Mouse (Mus musculus) NIH3T3 (cell line): ENCODE data around the gene Tmsb4x.

Experiments used
- DNase-seq: peaks from one replicate; pipeline ENCODE4 v3.0.0-alpha.2; 2012; ENCODE audit warnings: low read depth

The Tmsb4x gene

DNA sequence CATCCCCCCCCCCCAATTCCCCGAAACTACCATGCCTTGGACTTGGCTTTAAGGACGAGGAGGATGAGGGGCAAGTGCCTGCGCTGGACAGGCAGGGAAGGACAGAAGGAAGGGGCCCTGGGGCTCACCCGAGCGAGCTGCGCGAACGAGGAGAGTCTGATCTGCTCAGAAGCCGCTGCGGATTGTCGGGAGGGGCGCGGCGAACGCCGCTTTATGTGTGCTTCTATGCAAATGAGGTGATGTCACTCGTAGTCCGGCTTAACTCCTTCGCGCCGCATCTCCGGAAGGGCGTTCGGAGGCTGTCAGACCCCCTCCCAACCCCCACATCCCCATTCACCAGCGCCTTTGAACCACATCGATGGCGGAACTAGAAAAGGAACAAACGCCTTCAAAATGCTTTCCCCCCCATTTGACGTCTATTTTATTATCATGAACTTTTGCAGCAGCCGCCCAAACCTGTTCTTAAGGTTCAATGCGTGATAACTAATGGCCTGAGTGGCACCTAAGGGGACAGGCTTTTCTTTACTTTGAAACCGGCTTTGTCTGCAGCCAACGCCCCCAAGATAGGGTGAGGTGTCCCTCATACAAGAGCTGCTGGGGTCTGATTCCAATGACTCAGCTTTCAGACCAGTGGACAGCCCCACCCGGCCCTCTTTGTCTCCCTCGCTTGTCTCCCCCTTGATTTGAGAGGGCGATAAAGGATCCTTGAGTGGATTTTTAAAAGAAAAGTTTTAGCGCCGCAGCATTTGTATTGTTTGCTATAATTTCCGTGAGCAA is at the start of gene Tmsb4x:
Tmsb4x (minus strand) TSS at position 338 of the 777 bp plus-strand sequence.
- DNase-seq: peak; percentile 88

DNA sequence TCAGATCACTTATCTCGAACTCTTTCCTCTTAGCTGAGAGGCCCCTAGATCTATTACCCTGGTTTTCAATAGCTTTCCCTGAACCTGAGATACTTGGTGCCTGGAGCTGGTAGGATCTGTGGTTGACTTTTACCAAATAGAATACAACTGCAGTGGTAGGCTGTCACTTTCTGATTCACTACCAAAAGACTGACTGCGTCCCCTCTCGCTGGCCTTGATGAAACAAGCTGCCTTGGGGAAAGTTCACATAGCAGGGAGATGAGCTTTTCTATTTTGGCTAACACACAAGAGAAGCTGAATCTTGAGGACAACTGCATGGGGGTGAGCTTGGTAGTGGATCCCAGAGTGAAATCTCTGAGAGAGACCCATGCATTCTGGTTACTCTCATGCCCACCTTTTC is 32.6 kb upstream of the Tmsb4x start:
- no peak for DNase-seq

DNA sequence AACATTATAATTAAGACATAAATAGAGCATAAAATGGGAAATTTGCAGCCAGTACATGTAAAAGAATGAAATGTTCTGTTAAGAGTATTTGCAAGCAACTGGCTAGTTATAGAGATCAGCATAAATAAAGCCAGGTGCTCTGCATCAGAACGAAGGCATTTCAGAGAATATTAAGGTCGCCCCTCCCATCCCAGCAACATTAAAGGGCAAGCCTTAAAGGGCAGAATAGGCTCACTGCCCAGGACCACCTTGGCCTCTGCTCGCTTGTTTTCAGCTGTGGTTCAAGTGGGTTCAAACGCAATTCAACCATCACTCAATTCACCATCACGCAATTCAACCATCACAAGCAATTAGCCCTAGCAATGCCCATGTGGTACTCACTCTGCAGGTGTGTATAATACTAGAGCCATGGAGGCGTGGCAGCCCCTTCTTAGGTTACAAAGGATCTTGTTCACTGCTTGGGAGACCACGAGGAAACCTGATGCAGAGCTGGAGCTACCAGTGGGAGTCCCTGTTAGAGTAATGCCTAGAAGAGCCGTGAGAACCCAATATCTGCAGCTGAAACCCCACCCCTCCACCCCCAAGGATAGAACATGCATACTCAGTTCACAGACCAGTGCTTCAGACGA is 30.3 kb upstream of the Tmsb4x start:
- DNase-seq: no peak

DNA sequence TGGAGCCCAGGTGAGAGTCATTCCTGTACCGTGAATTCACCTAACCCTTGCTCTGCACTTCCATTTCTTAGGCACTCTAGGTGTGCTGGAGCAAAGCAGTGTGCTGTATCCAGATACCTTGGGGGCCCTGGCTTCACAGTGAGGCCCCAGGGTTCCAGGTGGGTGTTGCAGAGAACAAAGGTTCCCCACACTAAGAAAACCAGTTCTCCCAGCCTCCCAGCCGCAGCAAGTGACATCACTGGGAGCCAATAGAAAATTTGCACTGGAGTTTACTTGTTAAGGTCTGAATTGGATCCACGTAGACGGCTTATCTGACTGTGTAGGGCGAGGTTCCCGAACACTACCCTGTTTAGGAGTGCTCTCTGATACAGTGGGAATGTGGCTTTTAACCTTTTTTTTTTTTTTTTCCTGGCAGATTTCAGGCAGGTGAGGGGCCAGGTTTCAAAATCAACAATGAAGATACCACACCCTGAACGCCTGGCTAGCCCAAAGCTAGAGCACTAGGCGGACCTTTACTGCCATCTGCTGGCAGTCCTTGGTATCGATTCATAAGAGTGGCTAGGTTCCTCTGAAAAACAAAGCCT is 24.1 kb upstream of the Tmsb4x start:
- peak; percentile 80 for DNase-seq

DNA sequence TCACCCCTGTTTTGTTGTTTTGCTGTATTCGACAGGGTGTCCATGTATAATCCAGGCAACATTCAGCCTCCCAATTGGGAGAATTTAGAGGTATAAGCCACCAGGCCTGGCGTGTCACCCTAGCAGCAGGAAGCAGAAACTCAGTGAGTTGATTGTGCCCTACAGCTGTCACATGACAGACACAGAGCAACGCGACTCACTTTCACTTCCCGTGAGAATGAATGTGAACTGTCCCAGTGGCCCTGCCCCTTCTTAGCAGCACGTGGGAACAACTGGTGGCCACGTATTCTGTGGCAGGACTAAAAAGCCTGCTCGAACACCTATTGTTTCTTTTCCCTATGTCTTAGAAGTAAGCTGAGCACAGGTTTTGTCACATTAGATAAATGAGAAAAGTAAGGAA is 22.0 kb upstream of the Tmsb4x start:
- DNase-seq: no peak

DNA sequence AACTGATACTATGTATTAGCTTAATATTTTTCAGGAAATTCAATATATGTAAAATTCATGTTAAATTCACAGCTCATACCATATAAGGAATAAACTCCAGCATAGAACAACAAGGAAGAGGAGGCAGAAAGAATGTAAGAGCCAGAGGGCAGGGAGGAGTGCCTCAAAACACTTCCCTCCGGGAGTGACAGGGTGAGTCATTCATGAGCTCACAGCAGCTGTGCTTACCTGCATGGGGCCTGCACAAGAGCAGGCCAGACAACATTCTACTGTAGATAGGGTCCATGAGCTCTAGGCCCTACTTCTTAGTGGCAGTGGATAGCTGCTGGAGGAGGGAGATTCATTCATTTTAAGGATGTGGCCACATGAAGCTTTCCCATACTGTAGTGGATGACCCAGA is 20.7 kb upstream of the Tmsb4x start:
- DNase-seq: peak; percentile 16

DNA sequence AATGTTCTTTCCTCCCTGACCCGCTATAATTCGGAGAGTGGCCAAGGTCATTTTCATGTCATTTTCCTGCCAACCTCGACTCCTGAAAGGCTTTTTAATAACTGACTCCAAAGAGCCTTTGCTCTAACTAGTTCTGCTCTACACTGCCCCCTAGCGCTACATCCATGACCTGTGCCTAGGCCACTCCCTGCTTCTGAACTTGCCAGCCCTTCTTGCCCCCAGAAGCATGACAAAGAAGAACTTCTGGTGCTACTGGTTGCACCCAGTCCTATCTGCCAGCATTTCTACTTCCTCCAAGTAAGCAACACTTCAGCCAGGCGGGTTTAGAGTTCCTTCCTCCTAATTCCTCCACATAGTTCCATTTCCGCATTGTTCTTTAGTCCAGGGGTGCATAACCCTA is 20.1 kb upstream of the Tmsb4x start:
- peak; percentile 43 for DNase-seq

DNA sequence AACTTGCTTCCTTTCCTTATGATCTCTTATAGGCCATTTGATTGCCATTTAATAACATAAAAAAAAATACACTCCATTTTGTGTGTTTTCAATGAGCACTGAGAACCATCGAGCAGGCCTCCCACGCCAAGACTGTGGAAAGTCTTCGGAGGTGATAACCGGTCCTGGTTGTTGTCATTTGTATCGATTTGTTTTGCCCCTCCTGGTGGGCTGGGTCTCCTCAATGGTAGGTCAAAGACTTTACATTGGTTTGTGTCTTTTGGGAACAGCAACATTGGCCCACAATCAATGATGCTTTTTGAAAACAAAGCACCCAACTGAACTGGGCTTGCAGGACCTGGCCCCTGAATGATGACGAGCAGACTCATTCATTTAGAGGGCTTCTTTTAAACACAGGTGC is 18.6 kb upstream of the Tmsb4x start:
- no peak for DNase-seq

DNA sequence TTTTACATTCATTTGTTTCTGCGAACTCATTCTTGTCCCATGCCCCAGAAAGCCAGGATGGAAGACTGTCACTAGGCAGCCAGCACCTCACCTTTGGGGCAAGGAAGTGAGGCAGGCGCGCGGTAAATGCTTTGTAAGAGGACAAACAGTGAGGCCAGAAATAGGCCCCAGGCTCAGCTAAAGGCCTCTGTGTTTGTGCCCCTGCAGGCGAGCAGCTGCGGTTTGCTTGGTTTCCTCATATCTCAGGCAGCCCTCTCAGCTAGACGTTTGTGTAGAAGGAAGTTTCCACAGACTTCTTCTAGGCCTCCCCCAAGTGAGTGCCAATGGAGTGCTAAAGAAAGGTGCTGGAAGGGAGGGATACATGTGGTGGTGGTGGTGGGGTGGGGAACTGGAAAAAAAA is 18.0 kb upstream of the Tmsb4x start:
- no peak for DNase-seq

DNA sequence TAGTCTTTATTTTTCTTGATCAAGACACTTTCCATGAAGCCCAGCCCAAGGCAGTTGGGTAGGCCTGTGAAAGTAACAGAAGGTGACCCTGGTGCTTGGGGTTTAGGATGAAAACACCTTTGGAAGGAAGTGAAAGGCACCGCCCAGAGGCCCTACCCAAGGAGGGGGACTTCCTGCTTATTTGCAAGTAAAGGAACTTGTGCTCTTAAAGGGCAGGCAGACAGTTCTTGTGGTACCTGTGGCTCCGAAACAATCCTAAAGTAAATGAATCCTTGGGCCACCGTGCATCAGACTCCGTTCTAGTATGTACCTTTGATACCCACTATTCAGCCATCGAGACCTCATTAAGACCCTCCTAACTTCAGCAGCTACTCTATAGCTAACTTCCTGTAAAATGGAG is 17.5 kb upstream of the Tmsb4x start:
- no peak for DNase-seq

DNA sequence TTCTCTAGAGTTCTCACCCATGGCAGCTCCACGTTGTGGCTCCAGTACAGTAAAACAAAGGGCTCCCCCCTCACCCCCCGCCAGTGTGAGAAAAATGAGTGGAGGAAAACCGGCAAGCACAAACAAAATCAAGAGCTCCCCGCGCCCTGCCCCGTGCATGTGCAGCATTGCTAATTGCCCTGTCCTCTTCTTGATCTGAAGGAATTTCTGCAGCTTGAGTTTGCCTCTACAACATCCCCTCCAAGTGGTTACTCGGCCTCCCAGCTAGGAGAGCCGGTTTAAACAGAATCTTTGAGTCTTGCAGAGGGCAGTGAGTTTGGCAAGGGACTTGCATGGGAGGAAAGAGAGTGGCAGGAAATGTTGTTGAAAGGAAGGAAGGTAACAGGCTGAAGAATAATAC is 3.6 kb upstream of the Tmsb4x start:
- DNase-seq: peak; percentile 45

DNA sequence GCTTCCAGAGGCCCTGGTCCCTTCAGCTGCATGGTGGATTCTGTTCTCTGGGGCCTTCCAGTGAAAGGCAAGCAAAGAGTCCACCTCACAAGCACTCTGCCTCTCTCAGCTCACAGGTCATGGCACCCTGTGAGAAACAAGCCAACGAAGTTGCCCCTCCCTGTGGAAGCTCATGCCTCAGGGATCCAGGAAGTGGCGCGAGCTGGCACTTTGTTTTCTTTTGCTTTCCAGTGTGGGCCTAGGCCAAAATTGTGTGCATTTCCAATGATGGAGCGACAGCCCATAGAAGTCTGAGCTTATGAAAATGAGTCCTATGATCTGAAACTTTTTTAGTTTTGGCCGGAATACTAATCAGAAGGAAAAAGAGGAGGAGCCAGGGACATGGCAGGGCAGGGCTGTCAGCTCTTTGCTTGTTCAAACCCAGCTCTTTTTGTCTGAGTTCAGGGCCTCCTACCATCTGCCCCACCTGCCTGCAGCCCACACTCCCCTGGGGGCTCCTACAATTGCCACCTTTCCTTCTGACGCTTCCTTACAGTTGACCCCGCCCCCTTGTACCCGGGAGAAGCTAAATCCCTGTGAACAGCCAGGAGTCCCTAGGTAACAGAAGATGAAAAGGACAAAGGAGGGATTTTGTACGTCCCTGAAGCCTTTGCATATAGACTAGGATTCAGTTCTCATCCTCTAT is 2.9 kb upstream of the Tmsb4x start:
- DNase-seq: no peak

DNA sequence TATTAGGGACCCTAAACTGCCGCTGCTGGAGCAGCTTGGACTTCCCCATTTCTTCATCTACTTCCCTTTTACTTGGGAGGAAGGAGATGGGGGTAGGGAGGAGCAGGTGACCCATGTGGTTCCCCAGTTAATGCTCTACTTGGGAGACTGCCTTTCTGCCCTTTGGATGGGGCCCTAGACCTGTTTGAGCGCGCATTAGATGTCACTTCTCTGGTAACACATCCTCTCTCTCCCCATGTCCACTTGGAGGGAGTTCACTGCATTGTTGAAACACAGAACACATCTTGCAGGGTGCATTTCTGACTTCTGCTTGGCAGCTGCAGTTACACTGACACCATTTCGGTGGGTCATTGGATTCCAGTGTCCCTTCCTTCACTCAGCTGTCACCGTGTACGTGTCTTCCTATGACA is 1.2 kb upstream of the Tmsb4x start:
- DNase-seq: no peak

DNA sequence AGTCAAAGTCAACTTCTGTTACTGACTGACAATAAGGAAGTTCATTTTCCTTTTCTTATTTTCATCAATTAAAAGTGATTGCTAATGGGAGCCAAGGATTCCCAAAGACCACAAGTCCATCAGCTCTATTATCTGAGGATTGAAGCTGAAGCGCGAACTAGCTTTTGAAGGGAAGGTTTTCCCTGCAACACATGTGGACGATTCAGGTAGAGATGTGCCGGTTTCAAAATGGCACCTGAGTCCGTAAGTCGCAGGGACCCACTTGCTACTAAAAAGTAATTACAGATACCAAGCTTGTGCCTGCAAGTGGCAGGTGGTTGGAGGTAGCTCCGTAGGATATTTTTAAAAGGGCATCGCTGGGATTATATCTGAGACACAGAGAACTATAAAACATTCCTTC is 713 bp upstream of the Tmsb4x start:
- no peak for DNase-seq

DNA sequence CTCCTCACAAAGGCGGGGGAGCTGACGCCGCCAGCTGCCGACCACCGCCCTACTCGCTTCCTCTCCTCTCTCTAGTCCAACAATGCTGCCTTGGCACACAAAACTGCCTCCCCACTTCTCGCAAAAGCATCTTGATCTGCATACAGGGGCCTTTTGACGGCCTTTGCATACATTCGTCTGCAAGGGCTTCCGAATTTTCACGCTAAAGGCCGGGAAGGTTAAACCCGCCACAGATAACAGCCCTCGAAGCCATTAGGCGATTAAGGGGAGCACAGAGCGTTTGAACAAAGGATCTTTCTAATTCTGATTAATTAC is 652 bp downstream of the Tmsb4x start:
- peak; percentile 51 for DNase-seq

DNA sequence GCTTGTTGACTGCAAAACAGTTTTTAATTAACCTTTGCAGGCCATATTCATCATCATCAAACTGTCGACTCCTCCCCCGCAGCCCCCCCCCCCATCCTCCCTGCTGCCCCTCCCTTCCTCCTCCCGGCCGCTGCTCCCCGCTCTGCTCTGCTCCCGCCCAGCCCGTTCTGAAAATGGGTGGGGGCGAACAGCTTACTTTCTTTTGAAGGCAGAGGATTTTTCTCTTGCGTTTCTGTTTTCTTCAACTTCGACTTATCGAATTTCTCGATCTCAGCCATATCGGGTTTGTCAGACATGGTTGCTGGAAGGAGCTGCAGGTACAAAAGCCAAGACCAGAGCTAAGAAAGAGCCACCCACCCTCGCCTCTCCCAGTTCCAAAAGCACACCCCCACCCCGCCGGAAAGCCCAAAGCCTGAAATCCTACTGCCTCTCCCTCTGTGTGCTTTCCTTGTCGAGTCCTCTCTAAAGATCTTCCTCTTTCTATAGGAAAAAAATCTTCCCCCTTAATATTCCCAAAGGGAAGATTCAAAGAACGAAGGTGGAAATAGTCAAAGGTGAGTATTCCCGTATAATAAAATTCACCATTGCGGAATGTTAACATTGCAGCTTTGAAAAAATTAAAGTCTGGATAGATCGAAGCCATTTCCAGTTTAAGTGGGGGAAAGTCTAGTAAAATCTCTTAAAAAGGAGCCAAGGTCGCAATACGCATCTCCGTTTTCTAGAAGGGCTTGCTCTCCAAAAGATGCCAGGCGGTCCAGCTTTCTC is 1.2 kb downstream of the Tmsb4x start:
- DNase-seq: peak; percentile 57

DNA sequence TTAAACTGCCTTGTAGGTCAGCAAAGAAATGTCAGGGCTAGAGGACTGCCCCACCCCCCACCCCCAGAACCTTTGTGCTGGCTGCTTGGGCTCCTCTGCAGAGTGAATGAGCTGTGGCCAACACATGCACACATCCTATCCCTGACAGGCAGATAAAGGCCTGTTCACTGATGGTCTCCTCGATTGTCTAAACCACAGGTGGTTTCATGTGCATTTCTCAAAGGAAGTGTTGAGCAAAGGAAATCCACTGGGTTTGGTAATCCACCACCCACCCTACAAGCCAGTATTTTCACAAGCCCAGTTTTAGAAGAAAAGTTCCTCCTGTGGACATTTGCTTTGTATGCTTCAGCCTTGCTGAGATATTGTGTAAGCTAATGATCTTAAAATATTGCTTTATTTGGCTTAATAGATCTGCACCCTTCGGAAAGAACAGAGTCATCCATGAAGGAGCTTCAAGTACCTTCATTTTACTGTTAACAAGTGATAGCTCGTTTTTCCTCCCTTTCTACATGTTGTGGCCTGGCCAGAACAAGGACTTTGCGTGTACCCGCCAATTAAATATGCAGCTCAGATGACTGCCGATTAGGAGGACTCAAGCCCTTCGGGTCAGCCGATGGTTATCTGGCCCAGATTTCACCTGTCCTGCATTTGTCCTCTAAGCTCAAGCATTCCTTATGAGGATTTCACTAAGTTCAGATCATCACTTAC is 3.1 kb downstream of the Tmsb4x start:
- peak; percentile 31 for DNase-seq

DNA sequence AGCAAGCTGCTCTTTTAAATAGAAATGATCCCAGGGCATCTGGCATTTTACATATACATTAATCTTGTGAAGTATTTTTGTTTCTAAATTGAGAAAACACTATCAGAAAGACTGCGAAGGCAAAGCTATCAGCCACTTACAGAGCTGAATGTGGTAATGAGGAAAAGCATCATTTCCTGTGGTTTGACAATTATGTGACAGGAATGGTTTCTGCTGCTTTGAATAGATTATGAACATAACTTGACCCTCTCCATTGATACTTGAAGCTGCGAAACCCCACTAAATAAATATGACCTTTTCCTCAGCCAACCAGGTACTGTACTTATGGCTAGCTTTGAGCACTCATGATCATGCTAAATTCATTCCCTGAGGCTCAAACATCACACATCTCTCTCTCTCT is 7.8 kb downstream of the Tmsb4x start:
- no peak for DNase-seq

DNA sequence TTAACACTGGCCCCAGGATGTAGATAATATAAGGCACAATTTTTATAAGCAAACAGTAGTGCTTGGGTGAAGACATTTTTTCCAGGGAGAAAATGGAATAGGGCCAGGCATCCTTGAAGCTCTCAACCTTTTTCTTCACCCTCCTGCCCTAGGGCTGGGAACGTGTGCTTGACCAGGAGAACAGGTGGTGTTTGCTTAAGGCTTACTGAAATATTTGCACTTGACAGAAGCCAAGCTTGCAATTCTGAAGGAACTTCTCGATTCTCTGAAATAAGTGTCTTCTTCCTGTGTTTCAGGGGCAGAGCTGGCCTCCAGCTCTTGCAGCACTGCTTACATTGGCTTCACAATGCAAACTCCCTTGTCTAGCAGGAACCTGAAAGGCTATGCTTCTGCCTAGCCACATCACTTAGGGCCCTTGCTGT is 13.9 kb downstream of the Tmsb4x start:
- no peak for DNase-seq

DNA sequence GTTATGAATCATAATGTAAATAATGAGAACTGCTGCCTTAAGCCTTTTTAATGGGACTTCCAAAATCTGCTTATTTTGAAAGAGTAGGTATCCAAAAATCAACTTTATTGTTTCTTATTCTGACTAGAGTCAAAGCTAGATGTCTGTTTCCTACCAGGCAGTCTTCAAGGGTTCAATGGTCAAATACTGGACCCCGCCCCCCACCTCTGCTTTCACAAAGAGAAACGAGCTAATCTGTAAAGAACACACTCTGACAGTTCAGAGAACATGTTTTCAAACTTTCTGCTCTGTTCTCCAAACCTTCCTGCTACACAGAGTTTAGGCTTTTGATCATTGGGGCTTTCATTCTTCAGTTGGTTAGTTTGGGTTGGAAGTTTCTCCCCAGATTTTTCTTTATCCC is 22.8 kb downstream of the Tmsb4x start:
- DNase-seq: no peak

DNA sequence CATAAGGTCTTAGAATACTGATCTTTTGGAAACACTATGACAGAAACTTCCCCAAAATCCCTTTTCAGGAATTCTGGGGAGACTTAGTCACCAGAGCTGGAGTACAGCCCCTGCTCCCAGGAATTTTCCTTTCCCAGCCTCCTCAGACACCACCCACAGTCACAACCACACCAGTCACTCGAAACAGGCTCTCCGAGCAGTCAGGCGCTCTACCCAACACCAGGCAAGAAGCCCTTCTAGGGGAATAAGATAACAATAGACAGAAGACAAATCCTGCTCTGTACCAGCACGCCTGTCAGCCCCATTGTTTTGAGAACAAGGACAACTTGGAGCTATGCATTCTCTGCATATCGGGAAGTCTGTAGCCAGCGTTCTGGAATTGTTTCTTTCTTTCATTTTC is 25.6 kb downstream of the Tmsb4x start:
- no peak for DNase-seq

DNA sequence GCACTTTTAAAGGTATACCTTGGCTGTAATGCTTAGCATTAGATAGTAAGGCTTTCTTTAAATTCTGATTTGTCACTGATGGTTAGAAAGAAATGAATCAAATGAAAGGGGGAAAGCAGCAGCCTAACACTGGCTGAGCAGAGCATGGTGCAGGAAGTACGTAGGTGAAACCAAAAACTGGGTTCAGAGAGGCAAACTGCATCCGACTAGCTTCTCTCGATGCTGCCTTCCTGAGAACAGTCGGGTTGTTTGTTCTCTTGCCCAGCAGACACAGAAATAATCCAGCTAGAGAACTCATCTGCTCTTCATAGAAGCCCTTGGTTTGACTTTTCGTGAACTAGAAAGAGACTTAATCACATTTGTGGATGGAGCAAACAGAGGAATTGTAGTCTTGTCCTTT is 26.7 kb downstream of the Tmsb4x start:
- no peak for DNase-seq
